Mouse (Mus musculus): ENCODE results near the gene Aspdh.

Aspdh gene

DNA sequence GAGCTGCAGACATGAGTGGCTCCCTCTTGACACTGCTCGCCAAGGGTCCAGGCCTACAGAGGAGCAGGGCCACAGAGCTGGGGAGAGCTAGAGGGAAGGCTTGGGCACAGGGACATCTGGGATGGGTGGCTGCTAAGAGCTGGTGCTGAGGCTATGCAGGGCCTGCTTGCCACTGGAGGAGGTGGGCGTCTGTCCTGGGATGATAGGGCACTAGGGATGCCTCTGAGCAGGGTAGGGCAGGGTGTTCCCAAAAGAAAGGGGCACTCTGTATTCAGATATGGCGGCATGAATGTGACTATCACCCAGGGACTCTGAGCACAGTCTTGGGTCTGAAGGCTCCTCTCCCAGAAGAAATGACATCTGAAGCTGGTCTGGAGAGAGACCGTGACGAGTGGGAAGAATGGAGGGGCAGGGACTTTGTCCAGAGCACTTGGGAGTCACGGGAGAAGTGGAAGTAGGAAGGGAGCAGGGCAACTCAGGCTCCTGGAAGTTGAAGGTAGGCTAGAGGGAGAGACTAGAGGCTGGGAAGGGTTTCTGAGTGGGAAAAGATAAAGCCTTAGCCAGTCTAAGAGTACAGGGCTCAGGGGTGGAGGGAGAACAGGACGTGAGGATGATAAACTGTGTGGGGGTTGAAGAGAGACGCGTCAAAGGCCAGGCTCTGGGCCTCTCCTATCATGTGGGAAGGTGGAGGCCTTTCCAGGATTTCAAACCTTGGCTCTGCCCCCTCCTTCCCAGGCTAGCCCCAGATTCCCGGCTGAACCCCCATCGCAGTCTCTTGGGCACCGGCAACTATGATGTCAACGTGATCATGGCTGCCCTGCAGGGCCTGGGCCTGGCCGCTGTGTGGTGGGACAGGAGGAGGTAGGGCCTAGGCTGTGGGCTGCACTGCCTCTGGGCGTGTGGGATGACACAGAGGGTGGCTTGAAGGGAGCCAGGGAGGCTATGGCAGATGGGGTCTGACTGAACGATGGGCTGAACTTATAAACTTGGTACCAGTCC is 4.8 kb downstream of the Aspdh start:
- in situ Hi-C loops (cut with MboI; ENCODE audit: unreplicated experiment in 2 of 2) = loop anchor here (5.0 to 25.0 kb wide), 4 partner anchors 85 to 783 kb away; partner anchors contain the start of genes 1700008O03Rik (in 1 of the 2), Gm15517 (in 1 of the 2), Klk14 (in 1 of the 2) and Syt3 (in 1 of the 2)

GRCm38 (mm10) chr7:44470696-44471612 is 5.8 kb downstream of the Aspdh start:
- in situ Hi-C loops (cut with MboI; ENCODE audit: unreplicated experiment in 2 of 2) = loop anchor here (5.0 to 25.0 kb wide), 2 partner anchors 209 to 784 kb away; partner anchors contain the start of genes Gm15517 (in 1 of the 2) and Klk14 (in 1 of the 2)

- in situ Hi-C loops (cut with MboI; ENCODE audit: unreplicated experiment in 2 of 2) = loop anchor here (5.0 to 25.0 kb wide), 2 partner anchors 210 to 785 kb away; partner anchors contain the start of genes Gm15517 (in 1 of the 2) and Klk14 (in 1 of the 2)
Observed at GRCm38 (mm10) chr7:44471880-44472557, 6.8 kb downstream of the Aspdh start.

- in situ Hi-C loops (cut with MboI; ENCODE audit: unreplicated experiment in 2 of 2) = loop anchor here (5.0 to 25.0 kb wide), 2 partner anchors 210 to 785 kb away; partner anchors contain the start of genes Gm15517 (in 1 of the 2) and Klk14 (in 1 of the 2)
Observed at GRCm38 (mm10) chr7:44472558-44472885, 7.3 kb downstream of the Aspdh start.

DNA sequence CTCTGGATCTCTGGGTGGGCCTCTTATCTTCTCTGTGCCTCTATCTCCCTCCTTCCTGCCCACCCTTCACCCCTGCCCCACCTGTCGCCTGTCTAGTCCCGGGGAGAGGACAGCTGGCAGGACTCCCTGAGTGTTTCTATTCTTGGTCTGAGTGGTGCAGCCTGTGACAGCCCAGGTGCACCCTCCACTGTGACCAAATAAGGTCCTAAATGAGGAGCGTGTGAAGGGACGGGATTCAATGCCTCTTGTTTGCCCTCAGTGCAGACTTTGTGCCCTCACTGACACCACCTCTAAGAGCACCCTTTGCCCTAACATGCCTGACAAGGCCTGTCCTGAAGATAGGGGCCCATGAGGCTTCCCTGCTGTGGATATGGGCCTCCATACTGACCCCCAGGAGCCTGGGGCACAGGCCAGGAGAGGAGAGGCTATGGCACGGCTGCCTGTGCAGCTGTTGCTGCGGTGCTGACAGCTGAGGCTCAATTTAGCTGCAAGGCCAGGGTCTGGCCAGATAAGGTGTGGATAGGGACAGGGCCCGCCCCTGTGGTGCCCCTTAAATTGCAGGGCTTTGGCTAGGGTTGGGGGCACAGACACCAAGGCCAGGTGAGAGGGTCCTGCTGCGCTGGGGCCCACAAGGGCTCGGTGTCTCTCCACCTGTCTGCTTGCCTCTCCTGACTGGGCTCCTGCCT is 7.9 kb downstream of the Aspdh start:
- in situ Hi-C loops (cut with MboI; ENCODE audit: unreplicated experiment in 2 of 2) = loop anchor here (5.0 to 25.0 kb wide), 2 partner anchors 211 to 786 kb away; partner anchors contain the start of genes Gm15517 (in 1 of the 2) and Klk14 (in 1 of the 2)

GRCm38 (mm10) chr7:44474419-44474818 is 9.2 kb downstream of the Aspdh start:
- in situ Hi-C loops (cut with MboI; ENCODE audit: unreplicated experiment in 2 of 2) = loop anchor here (5.0 to 25.0 kb wide), 2 partner anchors 212 to 787 kb away; partner anchors contain the start of genes Gm15517 (in 1 of the 2) and Klk14 (in 1 of the 2)

- in situ Hi-C loops (cut with MboI; ENCODE audit: unreplicated experiment in 2 of 2) = loop anchor here in 1 of 2 experiments (25.0 kb wide), 1 partner anchor 788 kb away; the partner anchor contains the start of gene Klk14
Observed at GRCm38 (mm10) chr7:44475046-44475614, 9.9 kb downstream of the Aspdh start.

GRCm38 (mm10) chr7:44482836-44483435 is 17.7 kb downstream of the Aspdh start:
- in situ Hi-C loops (cut with MboI; ENCODE audit: unreplicated experiment in 2 of 2) = loop anchor here in 1 of 2 experiments (25.0 kb wide), 1 partner anchor 796 kb away; the partner anchor contains the start of gene Klk14

GRCm38 (mm10) chr7:44484109-44484508 is 18.9 kb downstream of the Aspdh start:
- in situ Hi-C loops (cut with MboI; ENCODE audit: unreplicated experiment in 2 of 2) = loop anchor here in 1 of 2 experiments (25.0 kb wide), 1 partner anchor 797 kb away; the partner anchor contains the start of gene Klk14

GRCm38 (mm10) chr7:44484841-44485571 is 19.8 kb downstream of the Aspdh start:
- in situ Hi-C loops (cut with MboI; ENCODE audit: unreplicated experiment in 2 of 2) = loop anchor here (5.0 to 25.0 kb wide), 2 partner anchors 223 to 798 kb away; partner anchors contain the start of genes Gm15517 (in 1 of the 2) and Klk14 (in 1 of the 2)

DNA sequence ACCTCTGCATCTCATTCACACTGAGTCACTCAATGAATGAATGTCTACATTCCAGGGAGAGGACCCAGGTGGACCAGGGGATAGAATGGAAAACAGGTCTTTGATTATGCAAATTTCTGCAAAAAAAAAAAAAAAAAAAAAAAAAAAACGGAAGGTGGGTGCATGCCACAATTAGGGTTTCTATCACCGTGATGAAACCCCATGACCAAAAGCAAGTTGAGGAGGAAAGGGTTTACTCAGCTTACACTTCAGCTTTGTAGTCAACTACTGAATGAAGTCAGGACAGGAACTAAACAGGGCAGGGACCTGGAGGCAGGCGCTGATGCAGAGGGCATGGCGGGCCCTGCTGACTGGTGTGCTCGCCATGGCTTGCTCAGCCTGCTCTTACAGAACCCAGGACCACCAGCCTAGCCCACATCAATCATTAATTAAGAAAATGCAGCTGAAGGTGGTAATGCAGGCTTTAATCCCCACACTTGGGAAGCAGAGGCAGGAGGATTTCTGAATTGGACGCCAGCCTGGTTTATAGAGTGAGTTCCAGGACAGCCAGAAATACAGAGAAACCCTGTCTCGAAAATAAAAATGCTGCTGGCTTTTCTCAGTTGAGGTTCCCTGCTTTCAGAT is 20.5 kb downstream of the Aspdh start:
- in situ Hi-C loops (cut with MboI; ENCODE audit: unreplicated experiment in 2 of 2) = loop anchor here (5.0 to 25.0 kb wide), 2 partner anchors 223 to 798 kb away; partner anchors contain the start of genes Gm15517 (in 1 of the 2) and Klk14 (in 1 of the 2)

DNA sequence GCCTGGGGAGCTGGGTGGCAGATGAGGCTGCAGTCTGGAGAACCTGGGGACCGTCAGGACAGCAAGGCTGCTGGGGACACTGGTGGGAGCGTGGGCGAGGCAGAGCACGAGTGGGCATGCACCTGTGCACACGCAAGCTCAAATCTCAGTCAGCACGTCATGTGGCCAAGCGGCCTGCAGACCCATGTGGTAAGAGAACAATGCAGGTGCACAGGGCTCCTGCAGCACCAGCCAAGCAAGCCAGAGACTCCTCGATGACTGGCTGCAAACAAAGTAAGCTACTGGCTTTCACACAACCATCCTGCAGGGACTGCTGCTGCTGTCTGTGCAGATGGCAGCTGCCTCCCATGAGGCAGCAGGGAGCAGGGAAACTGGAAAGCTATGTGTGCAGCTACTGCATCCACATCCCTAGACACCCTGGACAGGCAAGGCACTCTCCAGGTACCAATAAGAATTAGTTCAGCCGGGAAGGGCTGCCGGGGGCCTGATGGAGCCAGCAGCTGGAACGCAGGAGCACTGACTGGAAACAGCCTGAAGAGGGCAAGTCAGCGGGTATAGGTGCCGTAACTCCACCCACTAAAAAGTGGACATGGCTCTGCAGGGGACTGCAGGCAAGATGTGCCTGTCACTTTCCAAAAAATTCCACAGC is 21.9 kb downstream of the Aspdh start:
- in situ Hi-C loops (cut with MboI; ENCODE audit: unreplicated experiment in 2 of 2) = loop anchor here (5.0 to 25.0 kb wide), 2 partner anchors 225 to 800 kb away; partner anchors contain the start of genes Gm15517 (in 1 of the 2) and Klk14 (in 1 of the 2)

DNA sequence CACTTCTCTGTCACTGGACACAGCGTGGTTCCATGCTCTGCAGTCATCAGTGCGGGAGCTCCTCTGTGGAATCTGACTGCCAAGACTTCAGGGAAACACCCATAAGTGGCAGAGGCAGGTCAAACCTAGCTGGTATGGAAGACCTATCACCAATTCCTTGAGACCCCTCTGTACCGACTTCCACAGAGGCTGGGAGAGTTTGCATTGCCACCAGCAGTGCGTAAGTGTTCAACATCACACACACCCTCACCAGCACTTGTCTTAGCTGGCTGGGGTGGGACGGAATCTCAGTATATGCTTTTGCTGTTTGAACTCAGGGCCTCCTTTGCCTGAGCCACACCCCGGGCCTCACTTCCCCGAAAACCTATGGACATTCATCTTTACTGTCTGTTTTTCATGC is 22.7 kb downstream of the Aspdh start:
- in situ Hi-C loops (cut with MboI; ENCODE audit: unreplicated experiment in 2 of 2) = loop anchor here (5.0 to 25.0 kb wide), 2 partner anchors 226 to 801 kb away; partner anchors contain the start of genes Gm15517 (in 1 of the 2) and Klk14 (in 1 of the 2)

GRCm38 (mm10) chr7:44488545-44488944 is 23.4 kb downstream of the Aspdh start:
- in situ Hi-C loops (cut with MboI; ENCODE audit: unreplicated experiment in 2 of 2) = loop anchor here (5.0 to 25.0 kb wide), 2 partner anchors 226 to 801 kb away; partner anchors contain the start of genes Gm15517 (in 1 of the 2) and Klk14 (in 1 of the 2)

- in situ Hi-C loops (cut with MboI; ENCODE audit: unreplicated experiment in 2 of 2) = loop anchor here (10.0 to 25.0 kb wide), 2 partner anchors 115 to 803 kb away; partner anchors contain the start of gene Klk14 (in 1 of the 2)
Observed at GRCm38 (mm10) chr7:44490281-44490680, 25.1 kb downstream of the Aspdh start.
